Mouse (Mus musculus) kidney, adult 9 months (tissue): ENCODE measurements around the gene Dusp5.
"Not testable (repeated sequence)": the region's sequence is repeated elsewhere in the genome, so short reads cannot be mapped to it uniquely, and the experiment has no call there.

Source experiments
- DNase-seq: peaks from one replicate; pipeline ENCODE4 v3.0.0; 2022

Dusp5 gene

GRCm38 (mm10) chr19:53578597-53579252 lies 49.8 kb downstream of the Dusp5 start:
- peak; percentile 75 for DNase-seq

GRCm38 (mm10) chr19:53580271-53580670 lies 51.4 kb downstream of the Dusp5 start:
- DNase-seq, result not testable (repeated sequence)

- not testable (repeated sequence) for DNase-seq
These were observed 58.8 kb downstream of the Dusp5 start for GRCm38 (mm10) chr19:53587686-53588085.

- DNase-seq, result not testable (repeated sequence)
These were observed 60.1 kb downstream of the Dusp5 start, which contains the start of gene Nutf2-ps1 for GRCm38 (mm10) chr19:53588968-53589367. Gene Nutf2-ps1, minus strand, starts transcription at chr19:53589068.
